Mouse (Mus musculus) cerebellum, adult 11 months (tissue): ENCODE measurements at regions not wholly inside any gene's neighbourhood (a gene's known extent, or its start where the extent isn't known, plus 50 kb on each side); places are given as distances from the start of the nearest gene placed in this dataset.

ENCODE experiments used
- DNase-seq: peaks from one replicate; pipeline ENCODE4 v3.0.0; 2022

GRCm38 (mm10) chr5:64500413-64500812 lies 302.8 kb upstream of the Klf3 start:
- no peak for DNase-seq

- DNase-seq = no peak
Measured at GRCm38 (mm10) chr5:64500866-64501265, 302.3 kb upstream of the Klf3 start.

GRCm38 (mm10) chr5:64501746-64502145 lies 301.4 kb upstream of the Klf3 start:
- no peak for DNase-seq

GRCm38 (mm10) chr5:64503514-64503913 lies 299.7 kb upstream of the Klf3 start:
- DNase-seq = no peak

- DNase-seq = no peak
Measured at GRCm38 (mm10) chr5:64504507-64504906, 298.7 kb upstream of the Klf3 start.

GRCm38 (mm10) chr5:64505227-64505834 lies 297.9 kb upstream of the Klf3 start:
- DNase-seq = no peak

- DNase-seq = peak; percentile 43
Measured at GRCm38 (mm10) chr5:64505835-64506600, 297.2 kb upstream of the Klf3 start.

- no peak for DNase-seq
Measured at GRCm38 (mm10) chr5:64508565-64508964, 294.6 kb upstream of the Klf3 start.

GRCm38 (mm10) chr5:64513155-64513945 lies 289.8 kb upstream of the Klf3 start:
- DNase-seq = peak; percentile 13

GRCm38 (mm10) chr5:64516115-64516665 lies 287.0 kb upstream of the Klf3 start:
- no peak for DNase-seq

- DNase-seq = no peak
Measured at GRCm38 (mm10) chr5:64517241-64517640, 285.9 kb upstream of the Klf3 start.

- no peak for DNase-seq
Measured at GRCm38 (mm10) chr5:64517835-64518234, 285.4 kb upstream of the Klf3 start.

GRCm38 (mm10) chr5:64519036-64519435 lies 284.2 kb upstream of the Klf3 start:
- DNase-seq = no peak

GRCm38 (mm10) chr5:64519731-64520130 lies 283.5 kb upstream of the Klf3 start:
- DNase-seq = no peak

GRCm38 (mm10) chr5:64521401-64521800 lies 281.8 kb upstream of the Klf3 start:
- no peak for DNase-seq

GRCm38 (mm10) chr5:64521969-64522368 lies 281.2 kb upstream of the Klf3 start:
- no peak for DNase-seq

- no peak for DNase-seq
Measured at GRCm38 (mm10) chr5:64526521-64526920, 276.7 kb upstream of the Klf3 start.

GRCm38 (mm10) chr5:64527962-64528361 lies 275.2 kb upstream of the Klf3 start:
- no peak for DNase-seq

GRCm38 (mm10) chr5:64534371-64534770 lies 268.8 kb upstream of the Klf3 start:
- DNase-seq = no peak

- no peak for DNase-seq
Measured at GRCm38 (mm10) chr5:64534947-64535346, 268.2 kb upstream of the Klf3 start.

GRCm38 (mm10) chr5:64535546-64535945 lies 267.6 kb upstream of the Klf3 start:
- no peak for DNase-seq

- no peak for DNase-seq
Measured at GRCm38 (mm10) chr5:64536393-64537112, 266.6 kb upstream of the Klf3 start.
